Mouse (Mus musculus) lung, postnatal 0 days (tissue): ENCODE results near the gene Tmem259.

Experiments used
- CTCF ChIP-seq: IDR thresholded peaks from 2 replicates; pipeline ENCODE4 v1.5.1; 2016; ENCODE audit warnings: antibody characterized with exemption, mild to moderate bottlenecking
- EP300 ChIP-seq: IDR thresholded peaks from 2 replicates; pipeline ENCODE4 v1.6.1; 2016; ENCODE audit warnings: antibody characterized with exemption, mild to moderate bottlenecking, control low read depth

GRCm38 (mm10) chr10:79969124-79969568 lies 15.0 kb downstream of the Tmem259 start:
- TF ChIP-seq EP300, result no peak
- peak; percentile 7; the same call in 1 of the 2 replicates for TF ChIP-seq CTCF
